Mouse (Mus musculus): Measurements from ENCODE around the gene Cmah. TPM values are rescaled to one million over a fixed set of nuclear protein-coding genes. Genes with fewer than 3 reads are reported as not detected.

Gene Cmah
- polyA plus RNA-seq, 1 experiment, result 0.23 TPM

DNA sequence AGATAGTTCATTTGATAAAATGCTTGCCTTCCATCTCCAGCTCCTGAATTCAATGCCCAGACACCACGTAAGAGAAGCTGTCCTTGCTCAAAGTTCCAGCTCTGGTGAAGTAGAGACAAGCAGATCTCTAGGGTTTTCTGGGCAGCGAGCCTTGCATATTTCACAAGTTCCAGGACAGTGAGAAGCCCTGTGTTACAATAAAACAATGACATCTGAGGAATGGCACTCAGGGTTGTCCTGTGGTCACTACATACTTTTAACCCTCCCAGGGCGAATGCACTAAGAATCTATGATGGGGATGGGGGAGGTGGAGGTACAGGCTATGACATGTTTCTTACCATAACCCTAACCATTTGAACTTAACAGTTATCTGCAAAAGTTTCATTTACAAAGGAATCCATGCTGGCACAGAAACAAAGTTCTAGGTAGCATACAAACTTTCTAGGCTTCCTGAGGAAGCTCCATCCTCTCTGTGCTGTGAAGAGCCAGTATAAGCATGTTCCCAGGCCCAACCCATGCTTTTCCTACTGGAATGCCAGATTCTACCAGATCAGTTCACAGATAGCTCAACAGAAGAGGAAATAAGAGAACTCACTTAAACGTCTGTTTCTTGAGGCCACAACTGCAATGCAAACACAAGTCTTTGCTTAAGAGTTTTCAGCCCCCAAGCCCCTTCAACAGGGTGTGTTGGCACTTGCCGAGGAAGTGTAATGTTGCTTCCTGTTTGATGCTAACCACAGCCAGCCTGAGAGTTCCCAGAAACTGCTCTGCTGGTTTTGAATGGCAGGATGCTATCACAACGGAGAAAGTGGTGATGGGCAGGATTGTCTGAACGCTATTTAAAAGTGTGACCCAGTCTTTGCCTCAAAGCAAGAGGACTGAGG is 48.4 kb downstream of the Cmah start:
- no peaks in the 10 kb centered on the region for H3K27me3 ChIP-seq (ENCODE audit: control insufficient read depth, insufficient read depth, low read length)
- no peaks in the 10 kb centered on the region for H3K4me1 ChIP-seq (ENCODE audit: control insufficient read depth, insufficient read depth, low read length)
- no peak for TF ChIP-seq CTCF (IDR thresholded peaks at IDR 0.05; ENCODE audit: control insufficient read depth, insufficient read depth, insufficient replicate concordance, low read depth, low read length)
- TF ChIP-seq POLR2A (IDR thresholded peaks at IDR 0.05; ENCODE audit: control insufficient read depth, low read depth, low read length), result no peak
- no peaks in the 10 kb centered on the region for H3K36me3 ChIP-seq (ENCODE audit: control insufficient read depth, insufficient read depth, low read length)
- no peak overlapping the region for H3K4me3 ChIP-seq (ENCODE audit: control insufficient read depth, low read depth, low read length)
- H3K27ac ChIP-seq (ENCODE audit: control insufficient read depth, insufficient read depth, low read depth, low read length), result no peak overlapping the region

DNA sequence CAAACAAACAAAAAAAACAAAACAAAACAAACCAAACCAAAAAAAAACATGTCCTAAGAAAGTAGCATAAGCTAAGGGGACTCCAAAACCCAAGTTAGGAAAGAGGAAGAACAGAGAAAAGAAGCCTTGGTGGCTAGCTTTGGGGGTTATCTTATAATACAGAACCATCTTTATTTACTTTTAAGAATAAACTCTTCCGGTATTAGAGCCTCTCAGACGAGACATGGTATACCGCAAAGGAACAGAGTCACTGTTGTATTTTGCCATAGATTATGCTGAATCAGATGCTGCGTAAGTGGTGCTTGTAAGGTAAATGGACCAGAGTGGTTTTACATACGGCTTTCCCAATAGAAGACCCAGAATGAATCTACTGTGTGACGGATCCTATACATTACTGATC is 53.5 kb downstream of the Cmah start:
- no peak overlapping the region for H3K4me3 ChIP-seq (ENCODE audit: control insufficient read depth, low read depth, low read length)
- no peak for TF ChIP-seq POLR2A (IDR thresholded peaks at IDR 0.05; ENCODE audit: control insufficient read depth, low read depth, low read length)
- TF ChIP-seq CTCF (IDR thresholded peaks at IDR 0.05; ENCODE audit: control insufficient read depth, insufficient read depth, insufficient replicate concordance, low read depth, low read length), result no peak
- H3K4me1 ChIP-seq (ENCODE audit: control insufficient read depth, insufficient read depth, low read length), result no peaks in the 10 kb centered on the region
- H3K27me3 ChIP-seq (ENCODE audit: control insufficient read depth, insufficient read depth, low read length), result no peaks in the 10 kb centered on the region
- H3K27ac ChIP-seq (ENCODE audit: control insufficient read depth, insufficient read depth, low read depth, low read length), result no peak overlapping the region
- no peaks in the 10 kb centered on the region for H3K36me3 ChIP-seq (ENCODE audit: control insufficient read depth, insufficient read depth, low read length)

DNA sequence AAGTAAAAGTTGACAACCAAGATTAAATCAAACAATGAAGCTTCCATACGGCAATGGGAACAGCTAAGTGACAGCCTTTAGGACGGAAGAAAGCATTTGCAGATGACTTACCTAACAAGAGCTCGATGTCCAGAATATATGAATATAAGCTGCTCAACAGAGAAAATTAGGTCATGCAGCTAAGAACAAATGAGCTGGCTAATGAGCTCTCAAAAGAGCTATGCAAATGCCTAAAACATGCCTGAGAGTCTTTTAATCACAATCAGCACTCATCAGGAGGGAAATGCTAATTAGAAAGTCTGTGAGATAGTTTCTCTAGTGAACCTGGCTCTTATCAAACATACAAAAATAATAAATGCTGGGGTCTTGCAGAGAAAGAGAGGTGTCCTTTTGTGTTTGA is 56.7 kb downstream of the Cmah start:
- Histone ChIP-seq H3K4me1 (ENCODE audit: control insufficient read depth, insufficient read depth, low read length) (no peaks in the 10 kb centered on the region), H3K4me3 (ENCODE audit: control insufficient read depth, low read depth, low read length) (no peak overlapping the region), H3K36me3 (ENCODE audit: control insufficient read depth, insufficient read depth, low read length) (no peaks in the 10 kb centered on the region), H3K27me3 (ENCODE audit: control insufficient read depth, insufficient read depth, low read length) (no peaks in the 10 kb centered on the region), H3K27ac (ENCODE audit: control insufficient read depth, insufficient read depth, low read depth, low read length) (no peak overlapping the region)
- TF ChIP-seq CTCF (IDR thresholded peaks at IDR 0.05; ENCODE audit: control insufficient read depth, insufficient read depth, insufficient replicate concordance, low read depth, low read length), result no peak
- TF ChIP-seq POLR2A (IDR thresholded peaks at IDR 0.05; ENCODE audit: control insufficient read depth, low read depth, low read length), result no peak

DNA sequence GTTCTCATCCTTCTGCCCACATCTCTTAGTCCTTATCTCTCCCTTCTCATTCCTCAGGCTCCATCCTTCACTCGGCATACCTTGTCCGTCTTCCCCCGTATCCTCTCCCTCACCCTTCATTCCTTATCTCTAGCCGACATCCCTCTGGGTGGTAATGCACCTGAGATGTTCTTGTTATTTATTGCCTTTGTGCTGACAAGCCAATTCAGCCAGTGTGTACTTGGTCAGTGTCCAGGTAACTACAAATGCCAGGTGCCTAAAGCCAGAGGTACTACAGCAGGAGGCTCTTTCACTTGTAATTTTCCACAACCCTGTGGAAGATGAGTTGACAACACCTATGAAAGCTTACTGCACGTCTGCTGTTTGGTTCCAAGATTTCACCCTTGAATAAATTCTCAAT is 64.7 kb downstream of the Cmah start:
- H3K36me3 ChIP-seq (ENCODE audit: control insufficient read depth, insufficient read depth, low read length), result no peaks in the 10 kb centered on the region
- H3K4me3 ChIP-seq (ENCODE audit: control insufficient read depth, low read depth, low read length), result no peak overlapping the region
- H3K27ac ChIP-seq (ENCODE audit: control insufficient read depth, insufficient read depth, low read depth, low read length), result no peak overlapping the region
- H3K27me3 ChIP-seq (ENCODE audit: control insufficient read depth, insufficient read depth, low read length), result no peaks in the 10 kb centered on the region
- H3K4me1 ChIP-seq (ENCODE audit: control insufficient read depth, insufficient read depth, low read length), result peaks cover 2% of the 10 kb centered on the region; the same call in 1 of the 2 replicates
- TF ChIP-seq CTCF (IDR thresholded peaks at IDR 0.05; ENCODE audit: control insufficient read depth, insufficient read depth, insufficient replicate concordance, low read depth, low read length) (no peak), POLR2A (IDR thresholded peaks at IDR 0.05; ENCODE audit: control insufficient read depth, low read depth, low read length) (no peak)

DNA sequence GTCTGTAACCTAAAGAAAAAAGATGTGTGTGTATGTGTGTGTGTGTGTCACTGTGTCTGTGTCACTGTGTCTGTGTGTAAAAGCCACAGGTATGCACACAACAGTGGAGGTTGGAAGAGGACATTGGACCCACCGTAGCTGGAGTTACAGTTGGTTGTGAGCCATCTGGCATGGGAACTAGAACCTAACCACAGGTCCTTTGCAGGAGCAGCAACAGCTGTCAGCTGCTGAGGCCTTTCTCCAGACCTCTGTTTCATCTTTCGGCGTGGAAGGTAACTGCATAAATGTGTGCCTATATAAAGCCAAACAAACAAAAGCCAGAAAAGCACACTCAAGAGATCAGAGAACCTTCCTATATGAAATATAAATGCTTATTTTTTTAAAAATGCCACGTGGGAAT is 65.5 kb downstream of the Cmah start:
- Histone ChIP-seq H3K4me3 (ENCODE audit: control insufficient read depth, low read depth, low read length) (no peak overlapping the region), H3K27me3 (ENCODE audit: control insufficient read depth, insufficient read depth, low read length) (no peaks in the 10 kb centered on the region), H3K36me3 (ENCODE audit: control insufficient read depth, insufficient read depth, low read length) (no peaks in the 10 kb centered on the region), H3K27ac (ENCODE audit: control insufficient read depth, insufficient read depth, low read depth, low read length) (no peak overlapping the region), H3K4me1 (ENCODE audit: control insufficient read depth, insufficient read depth, low read length) (peaks cover 2% of the 10 kb centered on the region; the same call in 1 of the 2 replicates)
- TF ChIP-seq CTCF (IDR thresholded peaks at IDR 0.05; ENCODE audit: control insufficient read depth, insufficient read depth, insufficient replicate concordance, low read depth, low read length), result no peak
- no peak for TF ChIP-seq POLR2A (IDR thresholded peaks at IDR 0.05; ENCODE audit: control insufficient read depth, low read depth, low read length)

DNA sequence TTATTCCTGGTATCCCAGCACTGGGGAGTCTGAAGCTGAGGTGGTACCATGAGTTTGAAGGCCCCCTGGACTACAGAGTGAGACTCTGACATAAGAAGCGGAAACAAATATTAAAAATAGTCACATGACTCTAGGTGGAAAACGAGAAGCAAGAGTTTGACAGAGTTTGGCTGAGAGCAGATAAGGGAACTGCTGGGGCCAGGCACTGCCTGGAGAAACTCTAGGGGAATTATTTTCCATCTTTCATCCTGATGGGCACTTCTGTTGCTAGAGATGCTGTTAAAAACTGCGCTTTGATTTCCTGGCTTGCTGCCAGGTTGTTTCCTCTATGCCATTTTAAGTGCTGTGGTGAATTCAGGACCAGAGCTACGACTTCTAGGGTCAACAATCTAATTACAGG is 65.9 kb downstream of the Cmah start:
- H3K27me3 ChIP-seq (ENCODE audit: control insufficient read depth, insufficient read depth, low read length), result no peaks in the 10 kb centered on the region
- H3K4me3 ChIP-seq (ENCODE audit: control insufficient read depth, low read depth, low read length), result no peak overlapping the region
- peaks cover 2% of the 10 kb centered on the region; the same call in 1 of the 2 replicates for H3K4me1 ChIP-seq (ENCODE audit: control insufficient read depth, insufficient read depth, low read length)
- no peaks in the 10 kb centered on the region for H3K36me3 ChIP-seq (ENCODE audit: control insufficient read depth, insufficient read depth, low read length)
- TF ChIP-seq POLR2A (IDR thresholded peaks at IDR 0.05; ENCODE audit: control insufficient read depth, low read depth, low read length) (no peak), CTCF (IDR thresholded peaks at IDR 0.05; ENCODE audit: control insufficient read depth, insufficient read depth, insufficient replicate concordance, low read depth, low read length) (no peak)
- no peak overlapping the region for H3K27ac ChIP-seq (ENCODE audit: control insufficient read depth, insufficient read depth, low read depth, low read length)

DNA sequence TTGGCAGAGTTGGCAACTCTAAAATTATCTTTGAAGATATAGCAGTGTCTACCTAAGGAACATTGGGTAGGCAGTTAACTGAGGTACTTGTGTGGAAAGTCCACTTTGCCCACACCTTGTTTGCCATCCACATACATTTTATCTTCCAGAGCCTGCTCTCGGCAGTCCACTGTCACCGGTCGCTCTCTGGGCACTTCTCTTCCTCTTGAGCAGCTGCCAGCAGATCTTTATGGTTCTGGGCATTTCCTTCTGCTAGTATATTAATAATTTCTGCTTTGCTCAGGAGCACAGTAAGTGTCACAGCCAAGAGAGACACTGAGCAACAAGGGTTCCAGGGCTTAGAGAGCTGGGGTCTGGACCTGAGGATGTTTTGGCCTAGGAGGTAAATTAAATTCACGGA is 68.6 kb downstream of the Cmah start:
- no peak overlapping the region for H3K27ac ChIP-seq (ENCODE audit: control insufficient read depth, insufficient read depth, low read depth, low read length)
- no peak for TF ChIP-seq POLR2A (IDR thresholded peaks at IDR 0.05; ENCODE audit: control insufficient read depth, low read depth, low read length)
- no peak for TF ChIP-seq CTCF (IDR thresholded peaks at IDR 0.05; ENCODE audit: control insufficient read depth, insufficient read depth, insufficient replicate concordance, low read depth, low read length)
- no peaks in the 10 kb centered on the region for H3K36me3 ChIP-seq (ENCODE audit: control insufficient read depth, insufficient read depth, low read length)
- no peak overlapping the region for H3K4me3 ChIP-seq (ENCODE audit: control insufficient read depth, low read depth, low read length)
- peaks cover 2% of the 10 kb centered on the region; the same call in 1 of the 2 replicates for H3K4me1 ChIP-seq (ENCODE audit: control insufficient read depth, insufficient read depth, low read length)
- H3K27me3 ChIP-seq (ENCODE audit: control insufficient read depth, insufficient read depth, low read length), result no peaks in the 10 kb centered on the region
